Mouse (Mus musculus) c-Kit-positive CD71-negative TER-119-negative erythroid progenitor cells, embryonic 14.5 days (primary cell): ENCODE data around the gene Hoxc8.
A peak's percentile ranks its signal among the peaks of the same experiment; 100 is the strongest.

Experiments used
- DNase-seq: peaks from one replicate; pipeline ENCODE4 v3.0.0-alpha.2; 2013; ENCODE audit warnings: low read depth

Gene Hoxc8

GRCm38 (mm10) chr15:102983716-102984115 is 6.7 kb upstream of the Hoxc8 start:
- DNase-seq = no peak

DNA sequence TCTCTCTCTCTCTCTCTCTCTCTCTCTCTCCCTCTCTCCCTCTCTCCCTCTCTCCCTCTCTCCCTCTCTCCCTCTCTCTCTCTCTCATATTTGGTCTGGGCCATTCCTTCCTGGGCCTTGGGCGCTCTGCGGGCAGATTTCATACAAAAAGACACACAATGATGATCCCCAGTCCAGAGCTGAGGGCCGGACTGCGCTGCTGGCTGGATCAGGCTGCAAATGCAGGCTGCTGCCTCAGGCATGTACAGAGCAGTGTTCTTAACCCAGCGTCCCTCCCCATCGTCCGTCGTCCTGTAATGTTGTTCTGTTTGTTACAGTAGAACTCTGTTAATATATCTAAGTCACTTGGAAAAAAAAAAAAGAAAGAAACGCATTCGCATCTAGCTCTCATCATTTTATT is 5.9 kb upstream of the Hoxc8 start:
- DNase-seq = no peak

GRCm38 (mm10) chr15:102984925-102985324 is 5.5 kb upstream of the Hoxc8 start:
- no peak for DNase-seq

GRCm38 (mm10) chr15:102987124-102987833 is 3.1 kb upstream of the Hoxc8 start:
- DNase-seq = peak; percentile 84

DNA sequence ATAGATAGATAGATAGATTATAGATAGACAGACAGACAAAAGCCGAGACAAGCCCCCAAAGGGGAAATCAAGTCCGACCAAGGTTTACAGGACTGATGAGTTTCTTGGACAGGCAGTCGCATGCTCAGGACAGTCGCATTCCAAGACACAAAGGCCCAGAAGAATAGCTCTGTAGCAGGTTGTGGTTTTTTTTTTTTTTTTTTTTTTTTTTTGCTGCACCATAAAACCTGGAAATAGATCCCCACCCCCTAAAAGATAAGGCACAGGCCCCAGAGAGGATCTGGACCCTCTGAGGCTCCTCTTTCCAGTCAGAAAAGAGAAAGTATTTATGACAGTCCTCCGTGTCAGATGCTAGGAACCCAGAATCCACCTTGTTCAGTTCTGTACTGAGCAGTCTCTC is 2.3 kb upstream of the Hoxc8 start:
- DNase-seq = no peak

DNA sequence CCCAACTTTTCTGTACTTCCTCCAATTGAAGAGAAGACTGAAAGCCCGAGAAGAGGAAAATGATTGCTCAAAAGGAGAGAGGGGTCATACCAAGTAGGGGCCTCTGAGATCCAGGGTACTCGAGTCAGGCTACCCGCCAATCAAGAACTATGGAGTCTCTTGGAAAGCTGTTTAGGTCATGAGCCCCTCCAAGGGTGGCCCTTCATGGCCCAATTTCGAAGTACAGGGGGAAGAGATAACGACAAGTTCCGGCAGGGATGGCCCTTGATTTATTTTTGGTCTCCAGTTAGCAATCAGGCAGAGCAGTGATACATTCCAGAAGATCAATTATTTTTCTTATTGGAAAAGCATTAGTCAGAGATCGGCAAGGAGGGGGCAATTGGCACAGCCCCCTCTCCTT is 1.4 kb downstream of the Hoxc8 start:
- DNase-seq = no peak

DNA sequence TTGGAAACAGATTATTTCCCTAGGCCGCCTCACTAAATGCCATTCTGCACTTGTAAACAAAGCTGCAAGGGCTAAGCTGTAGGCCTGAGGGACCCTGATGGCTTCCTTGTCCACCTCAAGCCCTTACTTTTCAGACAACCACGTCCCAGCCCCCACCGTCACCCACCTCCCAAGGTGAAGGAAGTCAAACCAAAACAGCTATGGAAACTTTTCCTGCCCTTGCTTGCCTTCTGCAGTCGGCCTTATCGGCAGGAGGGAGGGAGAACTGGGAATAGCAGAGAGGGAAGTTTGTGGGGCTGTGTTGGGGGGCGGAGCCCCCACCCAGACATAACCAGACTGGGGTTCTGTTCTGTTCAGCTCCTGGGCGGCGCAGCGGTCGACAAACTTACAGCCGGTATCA is 1.8 kb downstream of the Hoxc8 start:
- no peak for DNase-seq

DNA sequence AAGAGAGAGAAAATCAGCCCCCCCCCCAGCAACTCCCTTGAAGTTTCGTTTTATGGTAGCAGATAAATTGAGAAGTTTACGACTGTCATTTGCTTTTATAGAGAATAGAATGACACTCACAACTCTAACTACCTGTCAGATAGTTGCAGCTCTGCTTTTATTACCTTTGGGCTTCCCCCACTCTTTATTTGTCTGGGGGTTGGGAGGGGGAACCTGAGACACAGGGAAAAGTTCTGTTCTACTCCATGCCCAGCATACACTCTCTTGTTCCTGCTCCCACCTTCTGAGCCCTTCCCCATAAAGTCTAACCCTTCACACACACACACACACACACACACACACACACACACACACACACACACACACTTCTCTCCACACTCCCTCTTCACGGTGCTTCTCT is 2.5 kb downstream of the Hoxc8 start:
- no peak for DNase-seq

GRCm38 (mm10) chr15:102996548-102996947 is 6.1 kb downstream of the Hoxc8 start:
- no peak for DNase-seq

GRCm38 (mm10) chr15:102997431-102997830 is 7.0 kb downstream of the Hoxc8 start:
- DNase-seq = no peak

DNA sequence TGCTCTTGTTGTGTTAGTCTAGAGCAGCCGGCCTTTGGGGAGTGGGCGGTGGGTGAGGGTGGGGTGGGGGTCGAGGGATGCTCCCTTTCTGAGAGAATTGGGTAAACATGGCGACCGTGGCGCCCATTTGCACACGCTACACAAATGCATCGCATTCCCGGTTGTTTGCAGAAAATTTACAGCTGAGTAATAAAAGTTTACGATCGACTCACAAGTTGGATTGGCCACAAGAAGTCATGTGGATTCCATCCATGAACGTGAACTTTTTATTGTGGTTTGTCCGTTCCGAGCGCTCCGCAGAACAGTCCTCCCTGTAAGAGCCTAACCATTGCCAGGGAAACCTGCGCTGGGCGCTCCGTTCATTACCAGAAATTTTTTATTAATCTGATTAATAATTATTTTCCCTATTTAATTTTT is 7.5 kb downstream of the Hoxc8 start, which contains the start of gene Hoxc6:
TSS of gene Hoxc6 (plus strand) at position 319 of the 417 bp plus-strand sequence.
- no peak for DNase-seq

DNA sequence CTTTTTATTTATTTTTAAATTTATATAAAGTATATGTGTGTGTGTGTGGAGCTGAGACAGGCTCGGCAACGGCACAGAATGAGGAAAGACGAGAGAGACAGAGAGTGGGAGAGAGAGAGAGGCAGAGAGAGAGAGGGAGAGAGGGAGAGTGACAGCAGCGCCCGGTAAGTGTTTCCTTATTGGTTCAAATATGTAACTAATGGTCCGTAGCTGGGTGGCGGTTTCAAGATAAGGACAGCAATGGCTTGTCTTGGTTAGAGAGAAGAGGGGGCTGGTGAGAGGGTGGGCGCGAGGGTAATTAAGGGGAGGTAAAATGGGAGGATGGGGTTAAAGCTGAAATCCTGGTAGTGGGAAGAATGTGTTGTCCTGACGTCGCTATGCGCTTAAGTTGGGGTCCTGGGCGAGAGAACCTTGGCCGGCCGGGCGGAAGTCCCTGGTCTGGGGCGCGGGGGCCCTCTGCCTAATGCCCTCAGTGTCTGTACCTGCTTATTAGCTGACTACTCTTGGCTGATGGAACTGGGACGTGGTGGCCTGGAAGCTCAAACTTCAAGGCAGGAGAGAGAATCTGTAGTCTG is 8.3 kb downstream of the Hoxc8 start:
- no peak for DNase-seq

DNA sequence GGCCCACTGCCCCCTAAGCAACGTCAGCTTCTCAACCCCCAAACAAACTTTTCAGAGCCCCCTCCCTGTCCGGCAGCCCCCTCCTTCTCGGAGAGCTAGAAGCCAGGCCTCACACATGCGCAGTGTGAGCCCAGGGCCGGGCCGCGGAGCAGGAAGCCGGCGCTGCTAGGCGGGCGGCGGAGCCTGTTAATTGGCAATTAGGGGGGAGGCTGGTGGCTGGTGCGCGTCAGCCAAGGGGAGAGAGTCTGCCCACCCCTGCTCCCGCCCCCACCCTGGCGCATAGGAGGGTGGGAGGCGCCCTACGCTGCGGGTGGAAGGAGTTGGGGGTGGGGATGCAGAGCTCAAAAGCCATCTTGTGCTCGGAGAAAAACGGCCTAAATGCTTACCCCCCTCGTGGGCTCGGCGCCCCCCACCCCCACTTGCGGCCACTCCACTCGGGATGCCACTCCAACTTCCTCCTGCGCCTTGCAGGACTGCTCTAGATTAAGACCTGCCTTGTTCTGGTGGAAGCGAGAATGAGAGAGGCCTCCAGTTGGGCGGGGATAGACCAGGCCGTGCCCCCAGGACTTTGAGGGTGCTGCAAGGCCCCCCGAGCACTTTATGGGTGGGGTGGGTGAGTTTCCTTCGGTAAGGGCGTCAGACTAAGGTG is 8.9 kb downstream of the Hoxc8 start:
- no peak for DNase-seq

DNA sequence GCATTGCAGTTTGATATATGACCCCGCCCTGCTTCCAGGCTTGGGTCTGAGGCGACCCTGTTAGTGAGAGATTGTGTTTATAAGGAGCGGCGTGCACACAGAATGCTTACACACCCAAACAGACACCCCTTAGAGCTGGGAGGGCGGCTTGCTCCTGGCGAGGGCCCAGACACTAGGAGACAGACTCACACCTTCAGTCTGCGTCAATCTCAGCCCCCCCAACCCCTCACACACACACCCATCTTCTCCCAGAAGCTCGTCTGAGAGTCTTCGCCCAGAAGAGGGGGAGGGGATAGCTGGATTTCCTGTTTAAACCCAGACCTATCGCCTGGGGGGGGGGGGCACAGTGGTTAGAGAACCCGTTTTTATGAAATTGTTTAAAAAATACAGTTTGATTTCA is 9.5 kb downstream of the Hoxc8 start:
- no peak for DNase-seq

DNA sequence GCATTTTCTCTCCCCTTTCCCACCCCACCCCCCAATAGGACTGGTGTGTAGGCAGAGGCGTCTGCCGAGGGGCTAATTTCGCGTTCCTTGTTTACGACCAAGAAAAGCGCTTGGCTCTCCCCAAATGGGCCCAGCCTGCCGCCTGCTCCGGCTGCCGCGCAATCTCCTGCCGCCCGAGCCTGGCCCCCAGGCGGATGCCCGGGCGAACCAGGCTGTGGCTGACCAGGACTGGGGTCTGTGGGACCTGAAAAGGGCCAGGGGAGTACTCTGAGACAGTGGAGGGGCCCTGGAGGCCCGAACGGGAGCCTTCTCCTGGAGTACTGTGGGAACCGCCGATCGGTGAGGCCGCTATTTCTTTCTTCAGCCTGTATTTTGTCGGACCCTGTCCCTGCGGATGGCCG is 10.1 kb downstream of the Hoxc8 start:
- DNase-seq = no peak

DNA sequence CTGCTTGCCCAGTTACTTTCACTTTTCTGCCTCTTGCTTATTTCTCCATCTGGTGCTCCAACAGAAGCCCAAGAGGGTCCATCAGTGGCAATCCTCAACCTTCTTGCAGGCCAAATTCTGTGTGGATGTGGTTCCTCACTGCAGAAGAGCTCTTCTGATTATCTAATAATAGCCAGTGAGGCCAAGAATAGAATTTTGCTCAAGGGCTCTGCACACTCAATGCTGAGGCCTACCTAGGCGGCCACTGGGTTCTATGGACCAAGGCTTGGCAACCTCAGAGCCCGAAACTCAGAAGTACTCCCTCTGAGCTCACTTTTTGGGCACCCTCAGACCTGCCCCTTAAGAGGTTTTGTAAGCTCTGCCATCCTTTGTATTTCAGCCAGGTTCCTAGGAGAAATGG is 11.0 kb downstream of the Hoxc8 start:
- no peak for DNase-seq

DNA sequence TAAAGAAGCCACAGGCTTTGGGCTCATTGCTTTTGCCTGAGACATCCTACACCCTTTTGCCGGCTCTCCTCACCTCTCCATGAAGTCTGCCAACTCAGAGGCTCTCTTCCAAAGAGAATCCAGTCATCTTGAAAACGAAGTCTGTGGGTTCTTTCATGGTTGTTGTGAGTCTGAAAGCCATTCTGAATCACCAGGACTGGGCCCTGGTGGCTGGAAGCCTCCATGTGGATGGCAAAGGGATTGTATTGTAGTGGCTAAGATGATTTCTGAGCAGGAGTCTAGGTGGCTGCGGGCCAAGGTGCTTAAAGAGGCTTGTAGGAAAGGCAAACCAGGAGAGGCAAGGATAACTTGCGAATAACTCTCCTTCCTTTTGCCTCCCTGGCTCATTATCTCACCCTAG is 11.7 kb downstream of the Hoxc8 start:
- no peak for DNase-seq

GRCm38 (mm10) chr15:103002821-103003448 is 12.5 kb downstream of the Hoxc8 start:
- DNase-seq = no peak

DNA sequence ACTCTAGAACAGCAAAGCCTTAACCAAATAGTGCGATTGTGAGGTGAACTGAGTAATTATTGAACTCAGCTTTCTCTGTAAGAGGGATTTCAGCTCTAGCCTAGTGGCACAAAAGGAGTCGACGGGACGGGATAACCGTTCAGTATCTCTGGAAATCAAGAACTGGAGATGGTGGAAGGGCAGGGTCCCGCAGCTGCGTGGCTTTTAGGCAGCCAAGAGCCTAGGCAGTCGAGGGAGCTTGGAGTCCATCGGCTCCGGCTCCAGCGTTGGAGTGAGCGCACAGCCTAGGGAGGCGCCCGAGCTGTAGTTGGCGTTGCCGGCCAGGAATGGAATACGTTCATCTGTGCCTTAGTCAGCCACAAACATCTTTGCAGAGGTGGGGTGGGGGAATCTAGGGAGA is 14.9 kb downstream of the Hoxc8 start:
- no peak for DNase-seq

DNA sequence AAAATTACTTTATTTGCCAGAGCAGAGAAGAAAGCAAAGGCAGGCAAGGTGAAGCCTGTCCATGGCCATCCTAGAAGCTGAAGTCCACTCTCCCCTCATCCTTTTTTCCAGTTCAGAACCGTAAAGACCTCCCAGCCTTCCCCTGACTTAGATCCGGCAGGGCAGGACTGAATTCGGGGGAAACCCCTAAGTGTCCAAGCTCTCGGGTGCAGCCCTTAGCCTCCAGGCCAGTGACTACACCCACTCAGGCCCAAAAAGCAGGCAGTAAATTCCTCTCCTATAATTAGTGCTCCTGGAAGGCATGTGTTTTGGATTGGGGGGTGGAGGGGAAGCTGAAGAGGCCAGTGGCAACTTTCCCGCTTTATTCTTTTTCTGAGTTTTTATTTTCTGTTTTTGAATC is 15.4 kb downstream of the Hoxc8 start:
- no peak for DNase-seq

DNA sequence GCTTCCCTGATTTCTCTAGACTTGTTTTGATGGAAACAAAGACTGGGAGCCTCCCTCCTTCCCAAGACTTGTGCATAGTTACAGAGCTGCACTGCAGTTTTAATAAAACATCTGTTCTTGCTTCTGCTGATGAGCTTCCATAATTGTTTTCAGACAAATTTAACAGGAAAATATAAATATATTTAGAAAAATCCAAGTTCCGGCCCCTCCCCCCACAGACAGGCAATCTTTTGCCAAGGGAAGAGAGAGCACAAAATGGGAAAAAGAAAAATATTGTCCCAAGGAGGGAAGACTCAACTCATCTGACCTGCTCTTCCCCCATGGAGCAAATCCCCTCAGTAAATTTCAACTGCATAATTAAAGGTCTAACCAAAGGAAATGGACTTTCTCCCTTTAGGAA is 15.9 kb downstream of the Hoxc8 start:
- no peak for DNase-seq

- no peak for DNase-seq
These were observed 19.1 kb downstream of the Hoxc8 start for GRCm38 (mm10) chr15:103009265-103010111.
